Mouse (Mus musculus): ENCODE results near the gene Fbxo21. TPM values are rescaled to one million over a fixed set of nuclear protein-coding genes. Genes with fewer than 3 reads are reported as not detected.

Gene Fbxo21
- polyA plus RNA-seq, 1 experiment from 2014 or later = 51.0 TPM

DNA sequence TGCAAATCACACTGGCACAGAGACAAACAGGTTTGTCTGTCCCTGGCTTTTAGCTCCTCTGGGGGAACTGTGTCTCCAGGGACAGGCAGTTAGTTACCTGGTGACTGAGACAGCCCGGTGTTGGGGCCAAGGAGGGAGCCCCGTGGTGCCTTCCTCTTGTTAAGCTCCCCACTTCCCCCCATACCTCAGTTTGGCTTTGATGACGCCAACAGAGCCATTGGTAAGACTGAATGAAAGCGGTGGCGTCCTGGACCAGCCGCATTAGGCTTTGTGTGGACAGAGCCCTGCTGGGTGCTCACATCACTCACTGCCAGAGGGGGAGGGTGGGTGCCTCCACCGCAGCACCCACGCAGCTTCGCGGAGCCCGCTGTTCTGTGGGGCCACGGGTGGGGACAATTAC lies 49.4 kb downstream of the Fbxo21 start:
- no peaks in the 10 kb centered on the region for H3K36me3 ChIP-seq
- H3K27me3 ChIP-seq (replicated peaks) = peaks cover 58% of the 10 kb centered on the region
- no peaks in the 10 kb centered on the region for H3K9me3 ChIP-seq
- 10% methylated on average over 12 of the region's 12 CpGs for WGBS
- 0 out of 2 replicates have a peak overlapping the region, but pooled peaks have one; percentile 81 for H3K9ac ChIP-seq
- H3K4me1 ChIP-seq = peaks cover 38% of the 10 kb centered on the region
- no peak overlapping the region for H3K4me3 ChIP-seq
- peak overlapping the region; percentile 96 for H3K4me2 ChIP-seq
- H3K27ac ChIP-seq (replicated peaks) = no peak overlapping the region
- no peak for ATAC-seq (ENCODE audit: extremely low read depth, insufficient number of reproducible peaks, low FRiP score, low TSS enrichment)

DNA sequence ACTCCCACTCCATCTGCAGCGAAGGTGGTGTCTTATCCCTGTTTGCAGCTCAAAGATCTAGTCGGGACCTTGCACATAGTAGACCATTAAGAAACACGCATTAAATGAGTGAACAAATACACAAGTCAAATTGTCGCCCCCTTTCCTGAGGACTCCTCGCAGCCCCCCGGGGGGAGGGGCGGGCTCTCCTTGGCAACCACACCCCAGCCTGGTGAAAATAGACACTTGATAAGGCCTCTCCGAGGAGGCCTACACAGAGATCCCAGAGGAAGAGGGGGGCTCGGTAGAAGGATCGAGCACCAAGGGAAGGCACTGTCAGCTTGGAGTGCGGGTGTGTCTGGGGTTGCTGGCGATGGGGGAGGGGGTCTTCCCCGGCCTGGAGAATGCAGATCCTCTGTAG lies 49.8 kb downstream of the Fbxo21 start:
- H3K9ac ChIP-seq = peak overlapping the region; percentile 81; the same call in 1 of the 2 replicates
- no peaks in the 10 kb centered on the region for H3K36me3 ChIP-seq
- H3K27ac ChIP-seq (replicated peaks) = no peak overlapping the region
- no peak for ATAC-seq (ENCODE audit: extremely low read depth, insufficient number of reproducible peaks, low FRiP score, low TSS enrichment)
- H3K4me1 ChIP-seq = peaks cover 43% of the 10 kb centered on the region
- peaks cover 62% of the 10 kb centered on the region for H3K27me3 ChIP-seq (replicated peaks)
- no peaks in the 10 kb centered on the region for H3K9me3 ChIP-seq
- peak overlapping the region; percentile 96 for H3K4me2 ChIP-seq
- WGBS = 1% methylated on average over 13 of the region's 13 CpGs
- H3K4me3 ChIP-seq = peak overlapping the region; percentile 65

DNA sequence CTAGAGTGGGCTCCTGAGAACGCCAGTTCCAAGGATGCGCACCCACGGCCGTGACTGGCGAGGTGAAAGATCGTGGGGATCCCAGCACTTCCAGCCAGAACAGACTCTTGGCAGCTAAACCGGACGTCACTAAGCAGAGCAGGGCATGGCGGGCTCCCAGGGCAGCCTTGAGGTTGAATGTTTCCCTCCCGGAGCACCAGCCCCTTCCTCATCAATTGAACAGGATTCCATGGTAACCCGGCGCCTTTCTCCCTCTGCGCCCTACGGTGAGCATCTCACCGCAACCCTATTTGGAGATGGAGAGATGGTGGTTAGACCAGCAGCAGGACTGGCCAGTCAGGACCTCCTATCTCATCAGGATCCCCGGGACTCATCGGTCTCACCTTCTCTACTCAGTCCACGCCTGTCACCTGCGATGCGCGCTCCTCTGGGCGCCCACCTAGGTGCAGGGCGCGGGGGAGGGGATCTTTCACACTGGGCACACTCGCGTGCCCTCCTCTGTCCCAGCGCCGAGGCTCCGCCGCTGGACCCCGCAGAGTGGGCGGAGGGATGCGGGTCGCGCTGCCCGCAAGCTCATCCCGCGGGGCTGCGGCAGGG lies 50.7 kb downstream of the Fbxo21 start:
- Histone ChIP-seq H3K27ac (replicated peaks) (no peak overlapping the region), H3K4me2 (peak overlapping the region; percentile 96), H3K9ac (peak overlapping the region; percentile 81), H3K36me3 (no peaks in the 10 kb centered on the region), H3K4me1 (peaks cover 46% of the 10 kb centered on the region), H3K4me3 (peak overlapping the region; percentile 65), H3K27me3 (replicated peaks) (peaks cover 65% of the 10 kb centered on the region), H3K9me3 (no peaks in the 10 kb centered on the region)
- no peak for ATAC-seq (ENCODE audit: extremely low read depth, insufficient number of reproducible peaks, low FRiP score, low TSS enrichment)
- whole genome bisulfite sequencing = 1% methylated on average over 39 of the region's 39 CpGs

DNA sequence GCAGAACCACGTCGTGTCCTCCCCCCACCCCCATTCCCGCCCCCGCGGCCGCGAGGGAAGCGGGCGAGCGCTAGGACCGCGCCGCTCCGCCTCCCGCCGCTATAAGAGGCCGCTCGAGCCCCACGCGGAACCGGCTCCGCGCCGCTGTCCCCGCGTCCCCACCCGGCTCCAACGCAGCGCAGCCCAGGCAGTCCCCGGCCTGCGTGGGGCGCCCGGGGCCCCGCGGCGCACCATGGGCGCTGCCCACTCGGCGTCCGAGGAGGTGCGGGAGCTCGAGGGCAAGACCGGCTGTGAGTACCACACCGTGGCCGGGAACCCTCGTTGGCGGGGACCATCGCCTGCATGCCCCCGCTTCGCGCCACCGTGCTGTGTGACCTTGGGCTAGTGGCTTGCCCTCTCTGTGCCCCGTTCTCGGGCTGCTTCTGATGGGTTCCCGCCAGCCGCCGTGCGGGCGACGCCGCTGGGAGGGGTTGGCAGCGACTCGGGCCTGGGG lies 51.2 kb downstream of the Fbxo21 start, which contains the start of gene Tesc:
Tesc (plus strand) TSS at position 46 of the 493 bp plus-strand sequence.
- Histone ChIP-seq H3K36me3 (no peaks in the 10 kb centered on the region), H3K4me1 (peaks cover 46% of the 10 kb centered on the region), H3K9ac (peak within 1 kb of the TSS; percentile 81), H3K4me3 (peak within 1 kb of the TSS; percentile 65), H3K27ac (replicated peaks) (no peak within 1 kb of the TSS), H3K4me2 (peak within 1 kb of the TSS; percentile 96), H3K9me3 (no peaks in the 10 kb centered on the region), H3K27me3 (replicated peaks) (peaks cover 65% of the 10 kb centered on the region)
- under 1% methylated on average over 52 of the region's 63 CpGs for WGBS
- ATAC-seq (ENCODE audit: extremely low read depth, insufficient number of reproducible peaks, low FRiP score, low TSS enrichment) = no peak

GRCm38 (mm10) chr5:118028191-118029034 lies 51.9 kb downstream of the Fbxo21 start:
- WGBS = under 1% methylated on average over 79 of the region's 79 CpGs
- H3K4me2 ChIP-seq = peak overlapping the region; percentile 96
- H3K4me3 ChIP-seq = peak overlapping the region; percentile 65
- peaks cover 51% of the 10 kb centered on the region for H3K4me1 ChIP-seq
- H3K27me3 ChIP-seq (replicated peaks) = peaks cover 65% of the 10 kb centered on the region
- no peaks in the 10 kb centered on the region for H3K36me3 ChIP-seq
- H3K9me3 ChIP-seq = no peaks in the 10 kb centered on the region
- peak overlapping the region; percentile 81 for H3K9ac ChIP-seq
- ATAC-seq (ENCODE audit: extremely low read depth, insufficient number of reproducible peaks, low FRiP score, low TSS enrichment) = no peak
- H3K27ac ChIP-seq (replicated peaks) = no peak overlapping the region

DNA sequence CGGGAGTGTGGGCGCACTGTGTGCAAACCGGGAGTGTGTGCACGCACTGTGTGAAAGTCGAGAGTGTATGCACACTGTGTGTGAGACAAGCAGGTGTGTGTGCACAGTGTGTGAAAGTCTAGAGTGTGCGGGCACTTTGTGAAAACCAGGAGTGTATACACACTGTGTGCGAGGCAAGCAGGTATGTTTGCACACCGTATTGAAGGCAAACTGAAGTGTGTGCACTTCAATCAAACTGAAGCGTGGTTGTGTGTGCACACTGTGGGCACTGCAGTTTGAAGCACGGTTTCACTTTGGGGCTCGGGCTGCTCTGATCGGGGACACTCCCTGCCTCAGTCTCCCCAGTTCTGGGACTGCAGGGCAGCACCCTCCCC lies 52.5 kb downstream of the Fbxo21 start:
- 6% methylated on average over 12 of the region's 12 CpGs for WGBS
- H3K4me2 ChIP-seq = peak overlapping the region; percentile 96
- H3K27me3 ChIP-seq (replicated peaks) = peaks cover 65% of the 10 kb centered on the region
- H3K4me3 ChIP-seq = peak overlapping the region; percentile 65
- no peak overlapping the region for H3K27ac ChIP-seq (replicated peaks)
- peaks cover 57% of the 10 kb centered on the region for H3K4me1 ChIP-seq
- ATAC-seq (ENCODE audit: extremely low read depth, insufficient number of reproducible peaks, low FRiP score, low TSS enrichment) = peak; percentile 29; the same call in 1 of the 2 replicates
- H3K9me3 ChIP-seq = no peaks in the 10 kb centered on the region
- peak overlapping the region; percentile 81 for H3K9ac ChIP-seq
- H3K36me3 ChIP-seq = no peaks in the 10 kb centered on the region

- Histone ChIP-seq H3K9me3 (no peaks in the 10 kb centered on the region), H3K27me3 (replicated peaks) (peaks cover 65% of the 10 kb centered on the region), H3K27ac (replicated peaks) (no peak overlapping the region), H3K4me3 (peak overlapping the region; percentile 65), H3K9ac (peak overlapping the region; percentile 62), H3K4me2 (peak overlapping the region; percentile 96), H3K36me3 (no peaks in the 10 kb centered on the region), H3K4me1 (peaks cover 58% of the 10 kb centered on the region)
- ATAC-seq (ENCODE audit: extremely low read depth, insufficient number of reproducible peaks, low FRiP score, low TSS enrichment) = no peak
- WGBS = 1% methylated on average over 10 of the region's 10 CpGs
Observed at GRCm38 (mm10) chr5:118029420-118029819, 52.9 kb downstream of the Fbxo21 start.

DNA sequence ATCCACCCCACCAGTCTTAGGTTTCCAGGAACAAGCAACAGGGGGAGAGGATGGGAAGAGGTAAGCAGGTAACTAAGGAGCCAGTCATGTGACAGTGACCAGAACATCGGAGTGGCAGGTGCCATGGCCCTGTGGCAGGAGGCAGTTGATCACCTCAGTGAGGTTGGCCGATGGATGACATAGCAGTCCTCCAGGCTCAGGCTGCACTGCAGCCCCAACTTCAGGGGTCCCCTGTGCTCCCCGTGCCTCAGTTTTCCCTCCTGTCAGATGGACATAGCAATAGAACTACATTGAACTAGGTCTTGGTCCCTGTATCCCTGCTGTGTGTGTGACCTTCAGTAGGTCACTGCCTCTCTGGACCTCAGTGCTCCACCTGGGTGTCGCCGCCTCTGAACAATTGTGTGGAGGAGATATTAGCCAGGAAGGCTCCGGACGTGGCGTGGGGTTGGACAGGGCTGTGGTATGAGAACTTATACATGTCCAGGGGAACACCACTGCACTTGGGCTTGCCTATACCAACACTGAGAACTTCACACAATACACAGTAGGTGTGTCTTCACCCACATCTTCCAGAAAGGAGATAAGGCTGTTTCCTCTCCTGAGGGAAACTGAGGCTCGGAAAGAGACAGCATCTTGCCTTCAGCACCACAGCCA lies 53.6 kb downstream of the Fbxo21 start:
- peaks cover 65% of the 10 kb centered on the region for H3K27me3 ChIP-seq (replicated peaks)
- H3K4me2 ChIP-seq = peak overlapping the region; percentile 96; the same call in 1 of the 2 replicates
- no peak overlapping the region for H3K27ac ChIP-seq (replicated peaks)
- H3K9me3 ChIP-seq = peaks cover 7% of the 10 kb centered on the region
- H3K4me1 ChIP-seq = peaks cover 58% of the 10 kb centered on the region
- no peak overlapping the region for H3K4me3 ChIP-seq
- no peaks in the 10 kb centered on the region for H3K36me3 ChIP-seq
- no peak overlapping the region for H3K9ac ChIP-seq
- ATAC-seq (ENCODE audit: extremely low read depth, insufficient number of reproducible peaks, low FRiP score, low TSS enrichment) = no peak
- 78% methylated on average over 9 of the region's 9 CpGs for WGBS

DNA sequence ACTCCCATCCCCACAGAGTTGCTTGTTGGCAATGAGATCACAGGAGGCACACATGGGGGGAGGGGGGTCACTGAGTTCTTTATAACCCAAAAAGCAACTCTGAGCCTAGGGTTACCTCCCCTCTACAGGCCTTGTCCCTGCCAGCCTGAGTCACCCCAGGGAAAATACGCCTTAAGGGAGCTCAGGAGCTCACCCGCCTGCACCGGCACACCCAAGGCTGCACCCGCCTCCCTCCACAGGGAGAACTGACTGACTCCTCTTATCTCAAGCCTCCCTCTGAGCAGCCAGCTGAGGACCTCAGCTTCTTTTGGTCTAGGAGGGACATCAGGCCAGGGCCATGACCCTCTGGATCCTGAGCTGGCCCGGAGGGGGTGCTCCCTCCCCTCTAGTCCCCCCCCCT lies 54.5 kb downstream of the Fbxo21 start:
- H3K4me1 ChIP-seq = peaks cover 56% of the 10 kb centered on the region
- no peak overlapping the region for H3K4me3 ChIP-seq
- peaks cover 12% of the 10 kb centered on the region for H3K9me3 ChIP-seq
- ATAC-seq (ENCODE audit: extremely low read depth, insufficient number of reproducible peaks, low FRiP score, low TSS enrichment) = no peak
- no peak overlapping the region for H3K27ac ChIP-seq (replicated peaks)
- peaks cover 5% of the 10 kb centered on the region; the same call in 1 of the 2 replicates for H3K36me3 ChIP-seq
- peaks cover 56% of the 10 kb centered on the region for H3K27me3 ChIP-seq (replicated peaks)
- H3K9ac ChIP-seq = no peak overlapping the region
- WGBS = 18% methylated on average over 5 of the region's 5 CpGs
- H3K4me2 ChIP-seq = no peak overlapping the region

DNA sequence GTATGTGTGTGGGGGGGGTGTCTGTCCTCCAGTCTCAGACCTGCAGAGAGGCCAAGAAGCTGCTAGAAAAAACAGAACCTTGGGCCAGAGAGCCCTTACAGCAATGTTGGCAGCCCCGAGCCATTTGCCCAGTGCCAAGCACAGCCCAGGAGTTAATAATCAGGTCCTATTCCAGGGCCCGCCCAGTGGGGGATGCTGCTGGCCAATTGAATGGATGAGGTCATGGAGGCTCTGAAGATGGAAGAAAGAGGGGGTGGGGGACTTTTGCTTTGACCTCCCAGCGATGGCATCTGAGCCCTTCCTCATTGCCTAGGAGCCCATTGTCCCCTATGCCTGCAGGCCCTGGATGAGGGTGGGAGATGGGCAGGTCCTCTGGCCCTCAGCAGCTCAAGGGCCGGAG lies 55.0 kb downstream of the Fbxo21 start:
- H3K9me3 ChIP-seq = peaks cover 12% of the 10 kb centered on the region
- no peak overlapping the region for H3K4me2 ChIP-seq
- H3K4me1 ChIP-seq = peaks cover 51% of the 10 kb centered on the region
- H3K4me3 ChIP-seq = no peak overlapping the region
- H3K27ac ChIP-seq (replicated peaks) = no peak overlapping the region
- 58% methylated on average over 4 of the region's 4 CpGs for WGBS
- ATAC-seq (ENCODE audit: extremely low read depth, insufficient number of reproducible peaks, low FRiP score, low TSS enrichment) = no peak
- no peak overlapping the region for H3K9ac ChIP-seq
- H3K27me3 ChIP-seq (replicated peaks) = peaks cover 51% of the 10 kb centered on the region
- H3K36me3 ChIP-seq = peaks cover 5% of the 10 kb centered on the region; the same call in 1 of the 2 replicates

DNA sequence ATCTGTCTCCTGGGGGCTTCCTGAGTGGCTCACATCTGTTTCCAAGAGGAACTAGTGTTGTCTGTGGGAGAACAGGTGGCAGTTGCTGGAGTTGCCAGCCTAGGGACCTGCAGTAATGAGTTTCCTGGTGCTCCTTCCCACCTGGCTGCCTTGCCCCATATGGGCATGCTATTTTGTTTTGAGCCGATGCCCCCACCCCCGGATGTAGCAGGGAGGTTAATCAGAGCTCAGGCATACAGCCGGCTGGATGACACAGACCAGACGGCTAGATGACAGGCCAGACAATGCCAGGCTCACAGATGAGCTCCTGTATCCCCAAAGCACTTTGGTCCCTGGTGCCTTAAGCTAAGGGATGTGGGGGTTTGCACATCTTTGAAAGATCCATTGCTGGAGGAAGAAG lies 56.8 kb downstream of the Fbxo21 start:
- H3K4me1 ChIP-seq = peaks cover 48% of the 10 kb centered on the region
- H3K9ac ChIP-seq = 0 out of 2 replicates have a peak overlapping the region, but pooled peaks have one; percentile 44
- peaks cover 12% of the 10 kb centered on the region for H3K9me3 ChIP-seq
- H3K27ac ChIP-seq (replicated peaks) = peak overlapping the region; percentile 65
- H3K36me3 ChIP-seq = peaks cover 5% of the 10 kb centered on the region; the same call in 1 of the 2 replicates
- H3K4me3 ChIP-seq = no peak overlapping the region
- no peak overlapping the region for H3K4me2 ChIP-seq
- peaks cover 33% of the 10 kb centered on the region for H3K27me3 ChIP-seq (replicated peaks)
- ATAC-seq (ENCODE audit: extremely low read depth, insufficient number of reproducible peaks, low FRiP score, low TSS enrichment) = no peak
- WGBS = 11% methylated on average over 4 of the region's 4 CpGs
